ENCODE assay signal across 14 mouse cellular contexts in the genomic region with DNA sequence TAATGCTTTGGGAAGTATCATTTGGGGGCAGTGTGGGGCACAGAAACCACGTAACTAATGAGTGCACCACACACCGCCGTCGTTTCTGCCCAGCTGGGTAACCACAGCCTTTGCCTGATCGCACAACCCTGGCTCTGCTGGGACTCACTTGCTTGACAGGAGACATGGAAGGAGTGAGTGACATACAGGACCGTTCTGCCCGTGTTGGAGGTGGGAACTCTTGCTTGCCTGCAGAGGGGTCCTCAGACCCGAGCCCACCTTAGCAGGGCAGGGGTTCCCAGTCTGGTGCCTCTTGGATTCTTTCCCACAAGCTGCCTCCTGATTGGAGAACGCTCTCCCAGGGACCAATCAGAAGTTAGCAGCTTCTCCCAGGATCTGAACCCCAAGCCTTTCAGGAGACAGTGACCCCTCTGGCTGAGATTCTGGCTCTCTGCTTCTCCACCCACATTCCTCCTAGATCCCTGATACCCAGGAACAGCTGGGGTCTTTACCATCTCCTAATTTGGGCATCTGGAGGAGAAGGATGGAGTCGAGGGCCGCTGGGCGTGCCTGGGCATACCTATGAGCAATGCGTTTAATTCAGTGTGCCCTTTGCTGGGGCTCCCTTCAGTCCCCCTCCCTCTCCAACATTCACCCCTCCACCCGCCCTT. TPM values are rescaled to one million over a fixed set of nuclear protein-coding genes. Genes with fewer than 3 reads are reported as not detected.
DNase-seq lines count a peak whose midpoint lies in the region; ATAC-seq and TF ChIP-seq lines count a peak whose summit lies in the region.
"Had no signal": no experiment of that assay in that cellular context is flagged by ENCODE, and none has a peak within 500 bp of the region (broad histone marks: within the 10 kb centered on the region; RNA-seq: fewer than 3 reads in every experiment).

No protein-coding gene starts in this region.

- ATAC-seq in midbrain, embryonic 16.5 days: no peak
- ATAC-seq: forebrain, postnatal 0 days; hindbrain, postnatal 0 days had no signal

- no peaks in the 10 kb centered on the region for H3K79me2 ChIP-seq in MEL (ENCODE audit: control insufficient read depth, insufficient read depth, low read length, poor library complexity)
- no peaks in the 10 kb centered on the region for H3K79me2 ChIP-seq in macrophage (ENCODE audit: inconsistent target)

- TF ChIP-seq EP300 in MEL (IDR thresholded peaks at IDR 0.05; ENCODE audit: low read depth in 1 of 2, low read length in 2 of 2): no peak

- no peak for TF ChIP-seq POLR2A in MEL (IDR thresholded peaks at IDR 0.05; ENCODE audit: control insufficient read depth in 1 of 2, insufficient read depth in 1 of 2, low read depth in 1 of 2, low read length in 2 of 2, poor library complexity in 1 of 2)

- H3K4me3 ChIP-seq in MEL (ENCODE audit: control insufficient read depth in 1 of 2, insufficient read depth in 1 of 2, low read depth in 2 of 2, low read length in 2 of 2) (peak overlapping the region in 1 of 2 experiments; percentile 94; a peak in 2 of 4 replicates), macrophage (ENCODE audit: inconsistent target) (no peak overlapping the region)
- H3K4me3 ChIP-seq in midbrain, embryonic 16.5 days (ENCODE audit: low read depth, low read length): no peak overlapping the region

- no peak for TF ChIP-seq CTCF in MEL (IDR thresholded peaks at IDR 0.05 in 2 of 3, conservative IDR thresholded peaks at IDR 0.05 in 1 of 3; ENCODE audit: control insufficient read depth in 1 of 3, insufficient read depth in 1 of 3, low read depth in 2 of 3, low read length in 3 of 3, poor library complexity in 1 of 3, severe bottlenecking in 1 of 3)

- 21% methylated on average over 14 of the region's 14 CpGs for WGBS in macrophage (ENCODE audit: missing documents)
- 59% methylated on average over 14 of the region's 14 CpGs for WGBS in midbrain, embryonic 16.5 days

- no peak for TF ChIP-seq RAD21 in MEL (IDR thresholded peaks at IDR 0.05; ENCODE audit: low read depth, low read length)

- H3K9me3 ChIP-seq in MEL (replicated peaks; ENCODE audit: insufficient read depth, low read length): no peaks in the 10 kb centered on the region
- no peaks in the 10 kb centered on the region for H3K9me3 ChIP-seq in midbrain, embryonic 16.5 days (replicated peaks; ENCODE audit: control insufficient read depth, low read length, poor library complexity, severe bottlenecking)
- H3K9me3 ChIP-seq: midbrain, embryonic 12.5 days had no signal

- H3K9ac ChIP-seq in MEL (ENCODE audit: control insufficient read depth, low read depth, low read length, poor library complexity, severe bottlenecking): no peak overlapping the region
- H3K9ac ChIP-seq in midbrain, embryonic 16.5 days (ENCODE audit: low read depth, low read length): no peak overlapping the region
- H3K9ac ChIP-seq: forebrain, postnatal 0 days; lung, embryonic 14.5 days had no signal

- no peak overlapping the region for H3K4me2 ChIP-seq in midbrain, embryonic 16.5 days (ENCODE audit: low read length)

- DNase-seq in kidney, postnatal 10 days: peak; percentile 9
- DNase-seq in kidney, postnatal 25 days: no peak
- peak; percentile 13 to 15 for DNase-seq in B cell, adult 2 months
- DNase-seq in MEL (ENCODE audit: low read depth, low spot score): peak; percentile 18
- no peak for DNase-seq in c-Kit-positive CD71-positive TER-119-positive erythroid progenitor cells, embryonic 14.5 days (ENCODE audit: low spot score)
- DNase-seq: adrenal gland, postnatal 10 days; cerebellum, adult 9-11 months; forebrain, postnatal 0 days; lung, embryonic 14.5 days had no signal

- H3K36me3 ChIP-seq in MEL (ENCODE audit: control insufficient read depth in 1 of 2, insufficient read depth in 2 of 2, low read length in 2 of 2) (no peaks in the 10 kb centered on the region), macrophage (ENCODE audit: inconsistent target) (no peaks in the 10 kb centered on the region)
- no peaks in the 10 kb centered on the region for H3K36me3 ChIP-seq in midbrain, embryonic 16.5 days (ENCODE audit: control insufficient read depth, insufficient read depth, low read length)
- H3K36me3 ChIP-seq: midbrain, embryonic 12.5 days had no signal

- H3K27me3 ChIP-seq in MEL (ENCODE audit: control insufficient read depth in 1 of 2, insufficient read depth in 2 of 2, low read length in 2 of 2): peaks cover 0 to 2% of the 10 kb centered on the region in 2 experiments; a peak in 1 of 4 replicates
- peaks cover 17% of the 10 kb centered on the region for H3K27me3 ChIP-seq in midbrain, embryonic 16.5 days (ENCODE audit: control insufficient read depth, insufficient read depth, low read depth, low read length)

- H3K27ac ChIP-seq in MEL (ENCODE audit: control insufficient read depth, low read depth, low read length): no peak overlapping the region
- peak overlapping the region; percentile 50; the same call in 1 of the 2 replicates for H3K27ac ChIP-seq in macrophage
- H3K27ac ChIP-seq in midbrain, embryonic 16.5 days (ENCODE audit: low read length): no peak overlapping the region
- H3K27ac ChIP-seq: hindbrain, postnatal 0 days; midbrain, embryonic 12.5 days had no signal

- H3K4me1 ChIP-seq in MEL (ENCODE audit: control insufficient read depth in 1 of 2, insufficient read depth in 2 of 2, low read length in 2 of 2): peaks cover 7 to 12% of the 10 kb centered on the region in 2 experiments
- peaks cover 5% of the 10 kb centered on the region; the same call in 1 of the 2 replicates for H3K4me1 ChIP-seq in midbrain, embryonic 16.5 days (ENCODE audit: control insufficient read depth, insufficient read depth, low read length)

TF ChIP-seq in MEL, 35 proteins besides CTCF, POLR2A, EP300 and RAD21:
- TF ChIP-seq TBP (IDR thresholded peaks at IDR 0.05; ENCODE audit: low read depth, low read length): no peak
- TF ChIP-seq NRF1 (IDR thresholded peaks at IDR 0.05; ENCODE audit: insufficient read depth, low read depth, low read length, poor library complexity, severe bottlenecking): no peak
- TF ChIP-seq SIN3A (IDR thresholded peaks at IDR 0.05; ENCODE audit: low read length): no peak
- no peak for TF ChIP-seq MAFK (IDR thresholded peaks at IDR 0.05; ENCODE audit: borderline replicate concordance, low read depth, low read length)
- no peak for TF ChIP-seq HCFC1 (IDR thresholded peaks at IDR 0.05; ENCODE audit: low read depth, low read length)
- TF ChIP-seq POLR2AphosphoS2 (IDR thresholded peaks at IDR 0.05; ENCODE audit: low read length): no peak
- no peak for TF ChIP-seq USF2 (IDR thresholded peaks at IDR 0.05; ENCODE audit: borderline replicate concordance in 1 of 2, insufficient read depth in 1 of 2, low read depth in 1 of 2, low read length in 2 of 2)
- no peak for TF ChIP-seq CHD2 (IDR thresholded peaks at IDR 0.05; ENCODE audit: low read length)
- no peak for TF ChIP-seq KAT2A (conservative IDR thresholded peaks at IDR 0.05; ENCODE audit: low read depth, low read length)
- TF ChIP-seq UBTF (IDR thresholded peaks at IDR 0.05; ENCODE audit: borderline replicate concordance, insufficient read depth, low read depth, low read length): no peak
- no peak for TF ChIP-seq E2F4 (IDR thresholded peaks at IDR 0.05; ENCODE audit: borderline replicate concordance, low read depth, low read length)
- no peak for TF ChIP-seq GATA1 (IDR thresholded peaks at IDR 0.05; ENCODE audit: low read depth, low read length)
- TF ChIP-seq ZMIZ1 (IDR thresholded peaks at IDR 0.05; ENCODE audit: low read depth, low read length): no peak
- no peak for TF ChIP-seq MXI1 (IDR thresholded peaks at IDR 0.05; ENCODE audit: low read depth, low read length)
TF ChIP-seq in MEL: peak in this region for 0.

RNA-seq across cellular contexts. Expression of a gene that starts 1.2 kb away (rescaled TPM):
- 0.07 and 0.27 TPM in 2 replicates for total RNA-seq in MEL (2012; rRNA removed)
- under 1 TPM in 1 of 2 experiments, not detected in 1; 0.07 TPM for polyA plus RNA-seq in MEL (2012; ENCODE audit: insufficient read depth in 1 of 2, insufficient read length in 2 of 2, low read depth in 1 of 2, low replicate concordance in 2 of 2, missing spikeins in 1 of 2)
- 1 to 10 TPM in 12 of 26 experiments, under 1 TPM in 11, not detected in 3; 0.20 to 5.4 (median 1.2) TPM for total RNA-seq in macrophage (2018; cell fraction: chromatin; rRNA removed)
- total RNA-seq in macrophage (2018; cell fraction: cytosol; rRNA removed): 1 to 10 TPM in 24 of 26 experiments, under 1 TPM in 2; 0.76 to 8.7 (median 3.5) TPM
- 1 to 10 TPM in 19 of 26 experiments, under 1 TPM in 7; 0.47 to 6.7 (median 1.9) TPM for total RNA-seq in macrophage (2018; cell fraction: nucleus; rRNA removed)
- polyA plus RNA-seq in macrophage (2018): 5.2 to 6.9 TPM (median 5.6 TPM) in 3 replicates
- 2.4 and 2.8 TPM in 2 replicates for polyA plus RNA-seq in midbrain, embryonic 16.5 days (2015; fragmentation: Nextera tagmentation; extraction: Ambion mirVana)

RNA-seq across cellular contexts. Expression of a gene that starts 56.1 kb away (rescaled TPM):
- total RNA-seq in MEL (2012; rRNA removed): 271 and 292 TPM in 2 replicates
- polyA plus RNA-seq in MEL (2012; ENCODE audit: insufficient read depth in 1 of 2, insufficient read length in 2 of 2, low read depth in 1 of 2, low replicate concordance in 2 of 2, missing spikeins in 1 of 2) (100 to 1,000 TPM; 342 to 414 TPM), macrophage (2018) (115 to 183 TPM (median 157 TPM) in 3 replicates)
- 100 to 1,000 TPM in 4 of 26 experiments, 10 to 100 TPM in 22; 15.8 to 124 (median 61.4) TPM for total RNA-seq in macrophage (2018; cell fraction: chromatin; rRNA removed)
- 100 to 1,000 TPM; 119 to 291 (median 183) TPM for total RNA-seq in macrophage (2018; cell fraction: cytosol; rRNA removed)
- total RNA-seq in macrophage (2018; cell fraction: nucleus; rRNA removed): 100 to 1,000 TPM in 4 of 26 experiments, 10 to 100 TPM in 22; 28.6 to 130 (median 74.8) TPM
- polyA plus RNA-seq in midbrain, embryonic 16.5 days (2015; fragmentation: Nextera tagmentation; extraction: Ambion mirVana): 446 and 455 TPM in 2 replicates

RNA-seq across cellular contexts. Expression of a gene that starts 59.3 kb away (rescaled TPM):
- 0.26 and 0.31 TPM in 2 replicates for total RNA-seq in MEL (2012; rRNA removed)
- polyA plus RNA-seq in MEL (2012; ENCODE audit: insufficient read depth in 1 of 2, insufficient read length in 2 of 2, low read depth in 1 of 2, low replicate concordance in 2 of 2, missing spikeins in 1 of 2) (under 1 TPM in 1 of 2 experiments, not detected in 1; 0.40 TPM), macrophage (2018) (not detected in 3 replicates)
- not detected for total RNA-seq in macrophage (2018; cell fraction: chromatin; rRNA removed)
- total RNA-seq in macrophage (2018; cell fraction: cytosol; rRNA removed): under 1 TPM in 2 of 26 experiments, not detected in 24; under 0.01 to 0.03 TPM
- total RNA-seq in macrophage (2018; cell fraction: nucleus; rRNA removed): not detected
- polyA plus RNA-seq in midbrain, embryonic 16.5 days (2015; fragmentation: Nextera tagmentation; extraction: Ambion mirVana): 0.07 and 0.09 TPM in 2 replicates
- total RNA-seq: adrenal gland, postnatal 10 days; hindbrain, postnatal 0 days; layer of hippocampus, postnatal 14 days had no signal
- polyA plus RNA-seq: hindbrain, postnatal 0 days had no signal

Comparison
In these comparisons a context has a peak if more than half of its experiments do, and no peak if none do; other contexts are left out.
1. DNase-seq: peak in kidney, postnatal 10 days (single experiment), B cell, adult 2 months (2 of 2) and MEL (single experiment); none in kidney, postnatal 25 days (0 of 2) and c-Kit-positive CD71-positive TER-119-positive erythroid progenitor cells, embryonic 14.5 days (single experiment).